In genomic region chr14:118635493-118636183, GRCm38 (mm10) we compare ENCODE assay signal across 8 mouse cellular contexts.
A peak's percentile ranks its signal among the peaks of the same experiment; 100 is the strongest.
DNase-seq lines count a peak whose midpoint lies in the region; ATAC-seq and TF ChIP-seq lines count a peak whose summit lies in the region.

No protein-coding gene starts in this region.

- H3K27me3 ChIP-seq in cerebellum, adult 2 months (ENCODE audit: control insufficient read depth, insufficient read depth, low read length), result no peaks in the 10 kb centered on the region
- no peaks in the 10 kb centered on the region for H3K27me3 ChIP-seq in heart, adult 2 months (ENCODE audit: control insufficient read depth, insufficient read depth, low read length)
- no peaks in the 10 kb centered on the region for H3K27me3 ChIP-seq in liver, embryonic 14.5 days (ENCODE audit: control insufficient read depth, insufficient read depth, low read length)

- H3K79me2 ChIP-seq in heart, adult 2 months (replicated peaks; ENCODE audit: control insufficient read depth, insufficient read depth, low read length), result no peaks in the 10 kb centered on the region

- no peak overlapping the region for H3K4me3 ChIP-seq in cerebellum, adult 2 months (replicated peaks; ENCODE audit: insufficient read depth, low read depth, low read length)
- peak overlapping the region; percentile 13 for H3K4me3 ChIP-seq in heart, adult 2 months
- no peak overlapping the region for H3K4me3 ChIP-seq in liver, embryonic 14.5 days (ENCODE audit: insufficient read depth in 1 of 2, low read depth in 2 of 2, low read length in 2 of 2)

- H3K27ac ChIP-seq in cerebellum, adult 2 months (ENCODE audit: insufficient read depth, low read length), result no peak overlapping the region
- peak overlapping the region; percentile 36 for H3K27ac ChIP-seq in heart, adult 2 months
- no peak overlapping the region for H3K27ac ChIP-seq in liver, embryonic 14.5 days

- peak; percentile 42 for ATAC-seq in liver, embryonic 14.5 days (ENCODE audit: insufficient read depth)
- no peak for ATAC-seq in monocyte, adult 5-6 weeks (replicated peaks; ENCODE audit: insufficient number of reproducible peaks, low FRiP score, low TSS enrichment, poor library complexity, severe bottlenecking)

- H3K4me2 ChIP-seq in liver, embryonic 14.5 days (ENCODE audit: low read depth), result no peak overlapping the region

- 0 out of 2 replicates have a peak, but pooled peaks have one; percentile 35 for TF ChIP-seq EP300 in heart, adult 2 months (IDR thresholded peaks at IDR 0.05; ENCODE audit: insufficient read depth, low read depth, low read length)
- TF ChIP-seq EP300 in liver, embryonic 14.5 days (IDR thresholded peaks at IDR 0.05; ENCODE audit: low read depth), result no peak

- no peaks in the 10 kb centered on the region for H3K9me3 ChIP-seq in liver, embryonic 14.5 days (ENCODE audit: control insufficient read depth, low read length)

- peak; percentile 48 to 83 for DNase-seq in left cerebral cortex, postnatal 10 days (ENCODE audit: extremely low spot score in 1 of 2, low spot score in 2 of 2)
- no peak for DNase-seq in left cerebral cortex, adult 11 months (ENCODE audit: low spot score)
- DNase-seq in cerebellum, adult 2 months, result peak; percentile 64 to 72
- DNase-seq in heart, adult 2 months, result peak; percentile 75 to 81
- DNase-seq in kidney, adult 11 months, result peak; percentile 93
- no peak for DNase-seq in liver, embryonic 14.5 days (ENCODE audit: low read depth in 3 of 3, low spot score in 3 of 3)
- DNase-seq in ovary, postnatal 14 days (ENCODE audit: low spot score), result peak; percentile 35

- no peak for TF ChIP-seq POLR2A in cerebellum, adult 2 months (IDR thresholded peaks at IDR 0.05; ENCODE audit: borderline replicate concordance, insufficient read depth, low read length)
- no peak for TF ChIP-seq POLR2A in heart, adult 2 months (IDR thresholded peaks at IDR 0.05; ENCODE audit: insufficient read depth, low read depth, low read length)

- intact Hi-C loops in left cerebral cortex, postnatal 10 days (cut with DNase I), result no loop called here
- intact Hi-C loops in heart, adult 2 months (cut with DNase I), result loop anchor here (5.0 kb wide), 3 partner anchors 37 to 72 kb away; partner anchors contain the start of gene Abcc4

- 9% methylated on average over 15 of the region's 15 CpGs for WGBS in cerebellum, adult 2 months
- WGBS in heart, adult 2 months, result 11% methylated on average over 15 of the region's 15 CpGs
- WGBS in liver, embryonic 14.5 days (ENCODE audit: insufficient replicate concordance), result 32% methylated on average over 15 of the region's 15 CpGs

- no peaks in the 10 kb centered on the region for H3K36me3 ChIP-seq in heart, adult 2 months (ENCODE audit: control insufficient read depth, insufficient read depth, low read length)
- no peaks in the 10 kb centered on the region for H3K36me3 ChIP-seq in liver, embryonic 14.5 days (replicated peaks; ENCODE audit: control insufficient read depth, insufficient read depth, low read depth)

- peaks cover 9% of the 10 kb centered on the region for H3K4me1 ChIP-seq in cerebellum, adult 2 months (ENCODE audit: control insufficient read depth, insufficient read depth, low read length)
- peaks cover 7% of the 10 kb centered on the region for H3K4me1 ChIP-seq in heart, adult 2 months (ENCODE audit: control insufficient read depth, insufficient read depth, low read length)
- peaks cover 0 to 8% of the 10 kb centered on the region in 2 experiments; a peak in 2 of 4 replicates for H3K4me1 ChIP-seq in liver, embryonic 14.5 days (replicated peaks; ENCODE audit: control insufficient read depth in 2 of 2, insufficient read depth in 2 of 2, low read length in 1 of 2)

- no peak overlapping the region for H3K9ac ChIP-seq in heart, adult 2 months (ENCODE audit: low read depth, low read length)
- no peak overlapping the region for H3K9ac ChIP-seq in liver, embryonic 14.5 days (replicated peaks)

- TF ChIP-seq CTCF in cerebellum, adult 2 months (IDR thresholded peaks at IDR 0.05; ENCODE audit: borderline replicate concordance, insufficient read depth, low read depth, low read length), result no peak
- TF ChIP-seq CTCF in heart, adult 2 months (IDR thresholded peaks at IDR 0.05), result no peak
- no peak; the same call in 1 of the 2 replicates for TF ChIP-seq CTCF in liver, embryonic 14.5 days (IDR thresholded peaks at IDR 0.05; ENCODE audit: low read depth)

Comparison
In these comparisons a context has a peak if more than half of its experiments do, and no peak if none do; other contexts are left out.
1. DNase-seq: peak in left cerebral cortex, postnatal 10 days (2 of 2), cerebellum, adult 2 months (2 of 2), heart, adult 2 months (2 of 2), kidney, adult 11 months (single experiment) and ovary, postnatal 14 days (single experiment); none in left cerebral cortex, adult 11 months (single experiment) and liver, embryonic 14.5 days (0 of 3).